Mouse (Mus musculus) ES-E14 (cell line): ENCODE data around the gene Ccdc89. TPM values are rescaled to one million over a fixed set of nuclear protein-coding genes. Genes with fewer than 3 reads are reported as not detected.
A peak's percentile ranks its signal among the peaks of the same experiment; 100 is the strongest.

Source experiments
- DNase-seq: peaks from one replicate; pipeline ENCODE4 v3.0.0-alpha.2; 2013; ENCODE audit warnings: low read depth, low spot score
- H3K27ac ChIP-seq: 2 replicates; pipeline ENCODE4 v1.5.1; 2012; ENCODE audit warnings: low read depth, mild to moderate bottlenecking, low read length, moderate library complexity, mixed read lengths; ENCODE audit not compliant: poor library complexity, insufficient read depth, severe bottlenecking
- H3K36me3 ChIP-seq: 2 replicates; pipeline ENCODE4 v1.6.1; 2012; ENCODE audit warnings: mild to moderate bottlenecking, low read length, moderate library complexity, mixed read lengths; ENCODE audit not compliant: control insufficient read depth, poor library complexity, insufficient read depth, severe bottlenecking
- H3K4me1 ChIP-seq, 2 experiments: fragments of 150-350 bp in 1 of 2; sonication (generic) in 1 of 2; 2 replicates each; pipeline ENCODE4 v1.6.1; 2012; ENCODE audit warnings: low read length in 2 of 2, mild to moderate bottlenecking in 1 of 2, mixed read lengths in 1 of 2; ENCODE audit not compliant: control insufficient read depth in 2 of 2, insufficient read depth in 2 of 2, poor library complexity in 1 of 2
- H3K4me3 ChIP-seq, 2 experiments: fragments of 150-350 bp in 1 of 2; sonication (generic) in 1 of 2; 2 replicates each; pipeline ENCODE4 v1.5.1; 2012; ENCODE audit warnings: low read length in 2 of 2, low read depth in 1 of 2, mild to moderate bottlenecking in 1 of 2, mixed read lengths in 1 of 2; ENCODE audit not compliant: insufficient read depth in 1 of 2, poor library complexity in 1 of 2, severe bottlenecking in 1 of 2
- H3K9ac ChIP-seq: 2 replicates; pipeline ENCODE4 v1.6.1; 2012; ENCODE audit warnings: low read depth, mild to moderate bottlenecking, low read length, mixed read lengths; ENCODE audit not compliant: poor library complexity, insufficient read depth, severe bottlenecking
- H3K9me3 ChIP-seq: fragments of 150-350 bp; sonication (generic); 2 replicates; pipeline ENCODE4 v1.6.1; 2012; ENCODE audit warnings: low read depth, mild to moderate bottlenecking, low read length; ENCODE audit not compliant: control insufficient read depth, insufficient read depth
- CHD2 ChIP-seq: IDR thresholded peaks from 2 replicates; pipeline ENCODE4 v1.6.1; 2014; ENCODE audit warnings: mild to moderate bottlenecking, low read depth, low read length, inconsistent platforms
- HCFC1 ChIP-seq: IDR thresholded peaks from 2 replicates; pipeline ENCODE4 v1.6.1; 2012; ENCODE audit warnings: low read length, inconsistent platforms, borderline replicate concordance; ENCODE audit not compliant: insufficient read depth
- MAFK ChIP-seq: IDR thresholded peaks from 2 replicates; pipeline ENCODE4 v1.6.1; 2014; ENCODE audit warnings: mild to moderate bottlenecking, low read depth, low read length, inconsistent platforms; ENCODE audit not compliant: insufficient read depth
- ZC3H11A ChIP-seq: IDR thresholded peaks from 2 replicates; pipeline ENCODE4 v1.6.1; 2012; ENCODE audit warnings: low read depth, mild to moderate bottlenecking, inconsistent platforms, low read length, borderline replicate concordance
- ZNF384 ChIP-seq: IDR thresholded peaks from 2 replicates; pipeline ENCODE4 v1.6.1; 2012; ENCODE audit warnings: low read depth, low read length, inconsistent platforms
- in situ Hi-C, 2 experiments: fragments of 600-800 bp; cut with MboI; formaldehyde crosslinking; loops; one replicate each; pipeline ENCODE4 v1.15.1; 2025; ENCODE audit warnings: low sequenced_read_pairs in 2 of 2, inconsistent platforms in 1 of 2; ENCODE audit not compliant: unreplicated experiment in 2 of 2
- total RNA-seq: library from RNA; depleted of rRNA; stranded (reverse); fragments of 300-350 nt; gene quantifications from 2 replicates; pipeline ENCODE4 v1.2.3, GENCODE M21; 2012

The Ccdc89 gene
- total RNA-seq, 1 experiment, result 1.0 TPM

- Histone ChIP-seq H3K9me3 (no peaks in the 10 kb centered on the region), H3K9ac (no peak overlapping the region), H3K36me3 (peaks cover 4% of the 10 kb centered on the region; the same call in 1 of the 2 replicates), H3K27ac (no peak overlapping the region), H3K4me1 (peaks cover 0 to 3% of the 10 kb centered on the region in 2 experiments; a peak in 1 of 4 replicates), H3K4me3 (no peak overlapping the region)
- no peak for TF ChIP-seq ZC3H11A
- no peak for TF ChIP-seq HCFC1
- no peak for TF ChIP-seq CHD2
- no peak for TF ChIP-seq ZNF384
- TF ChIP-seq MAFK, result no peak
- DNase-seq, result no peak
- in situ Hi-C loops, result loop anchor here in 1 of 2 experiments (25.0 kb wide), 1 partner anchor 478 kb away; no protein-coding TSS in a partner anchor
Measured at GRCm38 (mm10) chr7:90440044-90440443, 13.7 kb downstream of the Ccdc89 start.

GRCm38 (mm10) chr7:90442070-90442469 is 15.7 kb downstream of the Ccdc89 start:
- in situ Hi-C loops, result loop anchor here in 1 of 2 experiments (25.0 kb wide), 1 partner anchor 480 kb away; no protein-coding TSS in a partner anchor
- Histone ChIP-seq H3K4me1 (peaks cover 0 to 5% of the 10 kb centered on the region in 2 experiments; a peak in 1 of 4 replicates), H3K9me3 (no peaks in the 10 kb centered on the region), H3K4me3 (peak overlapping the region; percentile 38 to 66; a peak in 3 of 4 replicates), H3K9ac (no peak overlapping the region; the same call in 1 of the 2 replicates), H3K36me3 (peaks cover 4% of the 10 kb centered on the region), H3K27ac (no peak overlapping the region)
- TF ChIP-seq ZNF384 (no peak), CHD2 (no peak), ZC3H11A (no peak), MAFK (no peak), HCFC1 (no peak)
- no peak for DNase-seq

- no peak for TF ChIP-seq MAFK
- no peak for TF ChIP-seq HCFC1
- peak; percentile 100 for TF ChIP-seq CHD2
- Histone ChIP-seq H3K9me3 (no peaks in the 10 kb centered on the region), H3K4me1 (peaks cover 0 to 5% of the 10 kb centered on the region in 2 experiments; a peak in 1 of 4 replicates), H3K27ac (peak within 1 kb of the TSS; percentile 90), H3K4me3 (peak within 1 kb of the TSS; percentile 93 to 96), H3K9ac (peak within 1 kb of the TSS; percentile 99), H3K36me3 (peaks cover 4% of the 10 kb centered on the region)
- DNase-seq, result peak; percentile 92
- in situ Hi-C loops, result loop anchor here in 1 of 2 experiments (25.0 kb wide), 1 partner anchor 480 kb away; no protein-coding TSS in a partner anchor
Measured at GRCm38 (mm10) chr7:90442518-90443080, 16.2 kb downstream of the Ccdc89 start, which contains the start of gene Crebzf. TSS of gene Crebzf (plus strand) at chr7:90442729.

GRCm38 (mm10) chr7:90443101-90444091 is 17.0 kb downstream of the Ccdc89 start:
- Histone ChIP-seq H3K4me1 (peaks cover 0 to 5% of the 10 kb centered on the region in 2 experiments; a peak in 1 of 4 replicates), H3K36me3 (peaks cover 4% of the 10 kb centered on the region), H3K4me3 (peak overlapping the region; percentile 93 to 96), H3K27ac (peak overlapping the region; percentile 90), H3K9ac (peak overlapping the region; percentile 99), H3K9me3 (no peaks in the 10 kb centered on the region)
- TF ChIP-seq HCFC1 (no peak), ZNF384 (no peak), MAFK (no peak), CHD2 (no peak), ZC3H11A (no peak)
- no peak for DNase-seq
- in situ Hi-C loops, result loop anchor here in 1 of 2 experiments (25.0 kb wide), 1 partner anchor 481 kb away; no protein-coding TSS in a partner anchor
